Mouse (Mus musculus): ENCODE data around the gene Cltc.

Gene Cltc

GRCm38 (mm10) chr11:86646885-86647459, 110.4 kb downstream of the Cltc start:
- DNase-seq (ENCODE audit: low read depth) = no peak

DNA sequence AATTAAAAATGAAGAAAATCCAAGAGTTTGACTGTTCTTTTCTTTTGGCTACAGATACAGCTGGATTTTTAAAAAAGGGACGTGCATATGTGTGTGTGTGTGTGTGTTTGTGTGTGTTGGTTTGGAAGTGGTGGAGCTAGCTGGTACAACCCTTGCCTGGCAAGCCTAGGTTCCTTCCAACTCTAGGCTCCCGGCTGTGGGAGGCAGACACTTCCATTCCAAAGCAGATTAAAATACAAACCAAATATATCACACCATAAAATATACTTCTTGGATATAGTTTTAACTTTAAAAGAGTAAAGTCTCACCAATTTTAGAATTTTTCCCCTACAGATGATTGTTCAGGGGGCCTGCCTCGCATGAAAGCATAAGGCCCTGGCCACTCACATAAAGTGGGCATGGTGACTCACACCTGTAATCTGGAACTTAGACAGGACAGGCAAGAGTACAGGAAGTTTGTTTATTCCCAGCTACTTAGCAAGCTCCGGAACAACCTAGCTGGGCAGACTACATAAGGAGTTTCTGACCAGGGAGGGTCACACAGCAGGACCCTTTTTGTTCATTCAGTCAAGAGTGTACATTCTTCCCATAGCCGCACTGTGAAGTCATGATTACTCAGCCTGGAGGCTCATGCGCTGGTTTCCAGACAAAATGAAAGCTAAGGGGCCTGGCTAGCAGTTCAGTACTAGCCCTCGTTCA, 111.1 kb downstream of the Cltc start:
- DNase-seq (ENCODE audit: low read depth) = peak; percentile 45

DNA sequence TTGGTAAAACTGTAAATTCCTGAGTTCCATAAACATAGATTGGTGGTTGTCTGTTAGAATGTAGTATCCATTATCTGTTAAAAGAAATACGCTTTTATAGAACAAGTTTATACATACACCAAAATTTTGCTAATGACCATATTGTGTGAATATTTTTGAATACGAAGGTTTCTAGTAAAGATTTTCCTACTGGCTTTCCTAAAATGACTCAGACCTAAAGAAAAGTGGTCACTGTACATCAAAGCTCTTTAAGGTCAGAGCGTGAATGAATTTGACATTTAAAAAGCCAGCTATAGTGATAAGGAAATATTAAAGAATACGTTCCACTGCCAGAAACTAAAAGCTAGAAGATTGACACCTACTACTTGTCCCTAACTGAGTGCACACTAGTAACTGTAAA, 112.8 kb downstream of the Cltc start:
- DNase-seq (ENCODE audit: low read depth) = no peak
